Mouse (Mus musculus): ENCODE data around the gene Oaf.

- peak; percentile 53 for TF ChIP-seq CTCF (IDR thresholded peaks at IDR 0.05; ENCODE audit: low read depth)
- TF ChIP-seq EP300 (IDR thresholded peaks at IDR 0.05; ENCODE audit: low read depth), result no peak
Observed at GRCm38 (mm10) chr9:43261941-43262340, 22.2 kb upstream of the Oaf start.
